Mouse (Mus musculus) heart, adult 9 months (tissue): ENCODE measurements at regions not wholly inside any gene's neighbourhood (a gene's known extent, or its start where the extent isn't known, plus 50 kb on each side); places are given as distances from the start of the nearest gene placed in this dataset.
"Not testable (repeated sequence)": the region's sequence is repeated elsewhere in the genome, so short reads cannot be mapped to it uniquely, and the experiment has no call there.

Source experiments
- DNase-seq, 2 experiments: peaks; one replicate each; pipeline ENCODE4 v3.0.0; 2022; ENCODE audit warnings: low spot score in 2 of 2

- no peak for DNase-seq
These were observed 520.2 kb upstream of the Stxbp6 start for GRCm38 (mm10) chr12:45594689-45595088.

- DNase-seq: no peak
These were observed 515.7 kb upstream of the Stxbp6 start for GRCm38 (mm10) chr12:45590191-45590590.

DNA sequence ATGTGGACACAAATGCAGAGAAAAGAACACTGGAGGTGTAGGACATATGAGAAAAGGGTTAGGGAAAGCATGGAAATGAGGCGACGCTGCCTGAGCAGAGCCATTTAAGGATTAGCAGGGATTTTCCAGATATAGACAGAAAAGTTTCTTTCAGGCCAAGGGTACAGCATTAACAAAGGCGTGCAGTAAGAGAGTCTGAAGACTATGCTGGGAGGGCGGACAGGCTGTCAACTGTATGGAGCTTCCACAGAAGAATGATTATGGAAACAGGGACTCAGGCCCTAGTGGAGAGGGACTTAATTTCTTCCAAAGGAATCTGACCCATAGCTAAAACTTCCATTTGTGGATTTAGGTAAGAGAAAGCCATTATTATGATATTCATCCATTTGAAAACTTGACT, 511.3 kb upstream of the Stxbp6 start:
- no peak for DNase-seq

GRCm38 (mm10) chr12:45563325-45564030, 489.0 kb upstream of the Stxbp6 start:
- no peak for DNase-seq

- no peak for DNase-seq
These were observed 488.2 kb upstream of the Stxbp6 start for GRCm38 (mm10) chr12:45562637-45563220.

GRCm38 (mm10) chr12:45561889-45562288, 487.4 kb upstream of the Stxbp6 start:
- DNase-seq: no peak

- no peak for DNase-seq
These were observed 486.9 kb upstream of the Stxbp6 start for GRCm38 (mm10) chr12:45561362-45561761.

GRCm38 (mm10) chr12:45549906-45550305, 475.4 kb upstream of the Stxbp6 start:
- DNase-seq: not testable (repeated sequence)

DNA sequence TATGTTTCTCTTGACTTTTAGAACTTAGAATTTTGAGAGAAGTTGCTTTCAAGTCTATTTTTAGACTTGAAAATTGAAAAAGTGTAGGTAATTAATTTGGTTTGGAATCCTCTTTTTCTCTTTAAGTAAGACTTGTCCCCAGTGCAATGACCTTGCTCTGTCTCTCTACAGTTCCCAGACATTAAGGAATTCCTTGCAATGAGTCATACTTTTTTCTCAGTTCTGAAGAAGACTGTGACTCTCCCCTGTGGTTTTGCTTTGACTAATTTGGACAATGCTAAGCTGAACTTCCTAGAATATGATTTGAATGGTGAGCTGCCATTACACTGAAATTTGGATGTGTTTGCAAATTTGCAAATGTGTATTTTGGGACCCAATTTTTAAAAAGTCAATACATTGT, 445.0 kb upstream of the Stxbp6 start:
- DNase-seq: no peak

DNA sequence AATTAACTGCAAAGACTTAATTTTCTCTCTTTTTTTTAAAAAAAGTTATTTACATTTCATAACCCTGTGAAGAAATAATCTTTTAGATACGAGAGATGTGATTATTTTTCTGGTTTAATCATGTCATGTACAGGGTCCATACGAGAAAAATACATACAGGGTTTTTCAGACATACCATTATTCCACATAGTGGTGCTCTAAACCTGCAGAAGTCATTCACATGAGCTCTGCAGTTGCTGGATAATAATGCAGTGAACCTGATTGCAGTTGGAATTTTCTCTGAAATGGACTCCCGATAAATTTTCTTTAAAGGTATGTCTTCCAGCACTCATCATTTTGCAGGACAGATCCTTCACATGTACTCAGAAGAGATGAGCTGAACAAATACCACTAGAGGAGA, 439.9 kb upstream of the Stxbp6 start:
- no peak for DNase-seq

DNA sequence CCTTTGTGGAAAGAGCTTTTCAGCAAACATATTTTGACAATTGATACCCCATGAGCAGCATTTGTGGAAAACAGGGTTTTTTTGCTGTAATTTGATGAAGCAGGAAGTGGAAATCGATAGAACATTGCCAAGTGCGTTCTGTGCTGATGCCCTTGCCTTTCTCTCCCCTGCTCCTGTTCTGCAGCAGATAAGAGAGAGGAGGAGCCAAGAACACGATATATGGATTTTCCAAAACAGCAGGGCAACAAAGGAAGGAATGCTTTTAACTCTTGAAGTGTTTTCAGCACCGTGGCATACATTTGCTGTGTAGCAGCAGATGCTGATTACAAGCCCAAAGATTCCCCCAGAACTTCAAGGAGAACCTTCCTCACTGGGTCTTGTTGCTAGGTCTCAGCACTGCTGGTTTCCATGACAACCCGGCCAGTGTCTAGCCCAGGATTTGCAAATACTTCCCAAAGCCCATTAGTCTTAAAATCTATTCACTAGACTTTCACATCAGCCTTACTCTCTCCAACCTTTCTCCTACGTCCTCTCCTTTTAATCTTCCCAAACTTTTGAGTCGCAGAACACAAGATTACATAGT, 433.0 kb upstream of the Stxbp6 start:
- DNase-seq: no peak

GRCm38 (mm10) chr12:45499834-45500233, 425.3 kb upstream of the Stxbp6 start:
- no peak for DNase-seq

DNA sequence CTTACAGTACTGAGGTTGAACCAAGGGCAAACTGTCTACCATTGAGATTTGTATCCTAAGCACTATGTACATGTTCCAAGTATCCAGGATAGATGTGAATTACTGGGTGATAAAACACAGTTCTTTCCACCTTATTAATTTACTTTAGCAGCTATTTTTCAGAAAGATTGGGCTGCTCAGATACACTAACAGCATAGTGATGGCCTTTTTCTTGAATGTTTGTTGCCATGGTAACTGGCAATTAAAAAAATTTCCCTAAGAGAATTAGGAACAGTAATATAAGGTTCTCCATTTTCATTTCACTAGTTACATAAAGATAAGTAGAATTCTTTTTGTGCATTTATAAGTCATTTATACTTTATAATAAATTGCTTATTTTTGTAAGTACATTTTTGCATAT, 423.7 kb upstream of the Stxbp6 start:
- no peak for DNase-seq

GRCm38 (mm10) chr12:45489029-45489428, 414.5 kb upstream of the Stxbp6 start:
- DNase-seq: no peak

DNA sequence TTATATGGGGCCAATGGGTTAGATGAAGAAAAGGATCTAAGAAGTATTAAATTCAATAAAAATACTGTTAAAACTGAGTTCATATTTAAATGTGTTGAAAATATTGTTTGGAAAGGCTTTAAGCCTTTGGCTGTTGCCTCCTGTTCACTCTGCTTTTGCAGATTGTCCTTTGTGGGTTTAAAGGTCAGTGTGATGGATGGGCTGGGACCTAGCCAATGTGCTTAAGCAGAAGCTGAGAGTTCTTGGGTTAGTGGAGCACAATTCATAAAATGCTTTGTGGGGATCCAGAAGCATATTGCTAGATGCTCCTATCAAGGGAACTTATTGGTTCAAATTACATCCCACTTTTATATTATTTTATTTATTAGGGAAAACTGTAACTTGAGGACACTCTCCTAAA, 402.4 kb upstream of the Stxbp6 start:
- DNase-seq: no peak

- no peak for DNase-seq
These were observed 393.6 kb upstream of the Stxbp6 start for GRCm38 (mm10) chr12:45468093-45468492.

- no peak for DNase-seq
These were observed 392.5 kb upstream of the Stxbp6 start for GRCm38 (mm10) chr12:45467058-45467457.

DNA sequence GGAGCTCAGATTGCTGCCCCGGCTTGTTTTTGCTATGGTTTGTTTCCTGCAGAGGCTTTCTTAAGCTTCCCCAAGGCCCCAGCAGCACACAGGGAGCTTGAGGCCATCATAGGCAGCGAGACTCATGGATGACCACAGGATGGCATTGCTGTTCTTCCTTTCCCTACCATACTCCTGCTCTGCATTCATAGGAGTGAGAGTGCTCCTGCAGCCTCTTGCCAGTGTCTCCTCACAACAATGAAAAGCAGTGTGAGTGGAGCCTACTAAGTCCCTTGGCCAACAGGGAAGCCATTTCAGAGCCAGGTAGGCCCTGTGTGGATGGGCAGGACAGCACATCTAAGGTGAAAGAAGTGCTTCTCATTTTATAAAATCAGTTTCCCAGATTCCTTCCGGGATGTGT, 391.6 kb upstream of the Stxbp6 start:
- no peak for DNase-seq

DNA sequence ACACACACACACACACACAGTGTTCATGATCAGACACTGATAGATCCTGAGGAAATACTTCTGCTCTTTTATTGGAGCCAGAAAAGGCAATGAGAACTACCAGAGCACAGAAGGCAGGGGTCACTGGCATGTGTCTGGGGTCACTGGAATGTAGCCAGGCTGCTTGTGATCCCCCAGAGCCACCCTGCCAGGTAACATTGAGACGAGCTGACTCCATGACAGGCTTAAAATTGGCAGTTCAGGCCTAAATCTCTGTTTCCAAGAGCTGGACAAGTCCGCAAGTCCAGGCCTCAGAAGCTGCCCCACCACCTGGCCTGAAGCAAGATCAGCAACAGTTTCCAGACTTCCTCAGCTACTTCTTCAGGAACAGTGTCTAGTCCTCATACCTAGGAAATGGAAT, 390.4 kb upstream of the Stxbp6 start:
- no peak for DNase-seq

GRCm38 (mm10) chr12:45458746-45459145, 384.2 kb upstream of the Stxbp6 start:
- not testable (repeated sequence) for DNase-seq

DNA sequence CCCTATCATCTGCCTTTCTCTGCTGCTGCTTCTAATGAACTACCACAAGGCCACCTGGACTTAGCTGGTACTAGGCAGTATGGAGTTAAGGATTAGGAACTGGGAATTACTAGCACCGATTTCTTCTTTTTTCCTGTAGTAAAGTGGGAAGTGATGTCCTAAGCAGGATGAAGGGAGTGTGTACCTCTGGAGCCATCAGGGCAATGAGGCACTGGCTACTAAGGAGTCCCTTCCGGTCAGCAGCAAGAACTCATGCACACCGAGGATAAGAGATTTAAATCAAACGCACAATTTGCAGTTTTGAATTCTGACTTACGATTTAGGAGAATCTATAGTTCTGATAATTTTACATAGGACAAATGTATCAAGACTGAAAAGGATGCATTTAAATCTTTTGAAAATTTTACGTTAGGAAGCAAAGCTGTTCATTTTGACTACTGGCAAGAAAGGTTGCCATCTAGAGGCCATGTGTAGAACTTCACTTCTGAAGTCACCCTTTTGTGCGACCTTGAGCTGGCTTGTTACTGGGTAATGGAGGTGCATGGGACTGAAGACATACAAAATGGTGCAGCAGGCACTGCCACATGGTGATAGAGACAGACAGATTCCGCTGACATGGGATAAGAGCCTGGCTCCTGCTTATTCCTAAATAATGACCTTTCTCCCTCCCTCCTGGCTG, 369.1 kb upstream of the Stxbp6 start:
- DNase-seq: no peak

GRCm38 (mm10) chr12:45442474-45442873, 368.0 kb upstream of the Stxbp6 start:
- no peak for DNase-seq

DNA sequence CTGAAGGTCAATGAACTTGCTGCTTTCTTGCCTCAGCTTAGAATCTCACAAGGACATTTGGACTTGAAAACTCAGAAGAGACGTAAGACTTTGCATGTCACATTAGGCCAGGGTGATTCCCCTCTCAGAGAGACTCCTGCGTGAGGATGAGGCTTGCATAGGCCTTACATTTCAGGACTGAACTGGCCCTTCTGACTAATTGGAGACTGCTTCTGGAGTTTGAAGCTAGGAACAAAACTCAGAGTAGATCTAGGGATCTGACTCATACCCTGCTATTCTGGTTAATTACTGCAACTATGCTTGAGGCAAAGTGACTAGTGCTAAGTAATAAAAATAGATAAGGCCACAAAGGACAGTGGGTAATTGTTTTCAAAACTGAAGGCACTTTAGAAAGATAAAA, 365.2 kb upstream of the Stxbp6 start:
- DNase-seq: no peak
